Mouse (Mus musculus) brain, embryonic 14.5 days (tissue): ENCODE results near the gene Coro2b. TPM values are rescaled to one million over a fixed set of nuclear protein-coding genes. Genes with fewer than 3 reads are reported as not detected.
A peak's percentile ranks its signal among the peaks of the same experiment; 100 is the strongest.

Experiments used
- DNase-seq: peaks from one replicate; pipeline ENCODE4 v3.0.0-alpha.2; 2011; ENCODE audit warnings: low read depth
- CTCF ChIP-seq: fragments of 200-500 bp; IDR thresholded peaks from 2 replicates; pipeline ENCODE4 v1.5.1; 2012; ENCODE audit warnings: inconsistent platforms, mild to moderate bottlenecking, moderate library complexity, borderline replicate concordance; ENCODE audit not compliant: insufficient read depth, insufficient read length; ENCODE audit errors: extremely low read depth
- POLR2A ChIP-seq: fragments of 200-500 bp; IDR thresholded peaks from 2 replicates; pipeline ENCODE4 v1.6.1; 2012; ENCODE audit warnings: mild to moderate bottlenecking, inconsistent platforms, borderline replicate concordance; ENCODE audit not compliant: poor library complexity, insufficient read depth, insufficient read length, severe bottlenecking; ENCODE audit errors: extremely low read depth
- polyA plus RNA-seq: library from polyadenylated mRNA; depleted of rRNA; stranded (reverse); fragments of >200 nt; gene quantifications from 2 replicates; pipeline ENCODE4 v1.2.3, GENCODE M21; 2012

The Coro2b gene
- polyA plus RNA-seq, 1 experiment = 92.7 TPM

DNA sequence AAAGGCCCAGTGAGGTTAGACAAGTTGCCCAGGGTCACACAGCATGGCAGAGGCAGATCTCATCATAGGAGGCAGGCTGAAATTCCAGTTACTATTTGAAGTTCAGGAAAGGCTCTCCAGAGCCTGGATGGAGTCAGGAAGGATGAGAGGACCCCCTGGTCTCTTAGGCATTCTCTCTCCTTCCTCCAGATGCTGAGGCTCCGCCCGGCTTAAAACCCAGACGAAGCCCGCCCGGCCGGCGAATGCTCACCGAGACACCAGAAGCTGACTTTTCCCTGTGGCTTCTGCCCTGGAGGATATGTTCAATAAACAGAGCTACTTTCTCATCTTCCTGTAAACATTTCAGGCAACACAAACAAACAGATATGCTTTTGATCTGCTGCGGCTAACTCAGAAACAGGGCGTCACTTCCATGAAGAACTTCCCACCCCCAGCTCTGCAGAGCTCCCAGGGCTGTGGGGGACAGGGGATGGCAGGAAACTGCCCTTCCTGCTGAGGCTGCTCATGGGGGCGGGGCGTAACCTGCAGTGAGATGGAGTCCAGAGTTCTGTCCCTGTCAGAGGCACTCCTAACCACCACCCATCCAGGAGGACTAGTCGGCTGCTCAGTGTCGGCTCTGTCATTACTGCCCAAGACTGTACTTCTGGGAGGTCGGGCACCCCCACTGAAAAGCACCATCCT lies 13.9 kb downstream of the Coro2b start:
- DNase-seq = no peak
- no peak for TF ChIP-seq CTCF
- no peak for TF ChIP-seq POLR2A

DNA sequence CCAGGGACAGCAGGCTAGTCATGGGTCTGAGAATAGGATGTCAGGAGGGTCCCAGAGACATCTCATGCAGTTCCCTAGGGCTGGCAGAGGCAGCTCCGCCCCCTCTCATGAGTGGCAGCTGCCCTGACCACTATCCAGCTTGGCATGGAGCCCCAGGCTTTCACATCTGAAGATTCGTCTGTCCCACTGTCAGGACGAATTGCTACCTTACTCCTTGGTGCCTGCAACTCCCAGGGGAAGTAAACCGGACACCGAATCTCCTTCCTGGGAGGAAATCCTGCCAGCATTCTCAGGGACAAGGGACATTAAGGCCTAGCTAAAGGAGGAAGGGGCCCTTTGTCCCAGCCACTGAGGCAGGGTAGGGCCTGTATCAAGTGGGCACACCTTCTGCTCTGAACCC lies 14.6 kb downstream of the Coro2b start:
- TF ChIP-seq CTCF (no peak), POLR2A (no peak)
- DNase-seq = peak; percentile 64

DNA sequence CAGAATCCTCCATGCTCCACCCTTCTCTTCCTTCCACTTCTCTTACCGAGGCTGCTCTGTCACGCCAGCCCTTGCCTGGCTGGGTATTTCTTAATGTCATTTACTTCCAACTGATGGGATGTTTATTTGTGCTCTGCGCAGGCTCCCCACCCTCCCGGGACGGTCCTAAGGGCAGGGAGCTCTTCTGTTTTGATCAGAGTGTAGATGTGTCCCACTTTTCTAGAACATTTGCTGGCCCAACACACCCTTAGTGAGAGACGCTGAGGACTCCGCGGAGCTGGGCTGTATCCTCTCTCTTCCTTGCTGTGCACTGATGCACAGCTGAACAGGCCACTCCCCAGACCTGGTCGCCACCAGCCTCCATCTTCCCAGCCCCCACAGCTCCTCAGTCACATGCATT lies 15.3 kb downstream of the Coro2b start:
- no peak for DNase-seq
- TF ChIP-seq CTCF = no peak
- no peak for TF ChIP-seq POLR2A

DNA sequence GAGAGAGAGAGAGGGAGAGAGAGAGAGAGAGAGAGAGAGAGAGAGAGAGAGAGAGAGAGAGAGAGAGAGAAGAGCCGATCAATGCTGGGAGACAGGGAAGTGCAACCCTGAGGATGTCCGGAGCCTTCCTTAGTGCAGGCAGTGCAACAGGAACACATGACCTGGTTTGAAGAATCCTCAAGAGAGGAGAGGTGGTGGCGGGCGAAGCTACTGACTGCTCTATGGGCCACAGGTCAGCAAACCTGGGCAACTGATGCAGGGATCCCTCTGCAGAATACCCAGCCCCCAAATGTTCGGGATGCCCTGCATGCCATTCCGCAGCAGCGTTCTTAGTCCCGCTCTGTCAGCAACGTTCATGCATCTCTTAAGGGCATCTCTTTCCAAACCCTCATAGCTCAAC lies 15.9 kb downstream of the Coro2b start:
- TF ChIP-seq CTCF = no peak
- no peak for TF ChIP-seq POLR2A
- DNase-seq = no peak

DNA sequence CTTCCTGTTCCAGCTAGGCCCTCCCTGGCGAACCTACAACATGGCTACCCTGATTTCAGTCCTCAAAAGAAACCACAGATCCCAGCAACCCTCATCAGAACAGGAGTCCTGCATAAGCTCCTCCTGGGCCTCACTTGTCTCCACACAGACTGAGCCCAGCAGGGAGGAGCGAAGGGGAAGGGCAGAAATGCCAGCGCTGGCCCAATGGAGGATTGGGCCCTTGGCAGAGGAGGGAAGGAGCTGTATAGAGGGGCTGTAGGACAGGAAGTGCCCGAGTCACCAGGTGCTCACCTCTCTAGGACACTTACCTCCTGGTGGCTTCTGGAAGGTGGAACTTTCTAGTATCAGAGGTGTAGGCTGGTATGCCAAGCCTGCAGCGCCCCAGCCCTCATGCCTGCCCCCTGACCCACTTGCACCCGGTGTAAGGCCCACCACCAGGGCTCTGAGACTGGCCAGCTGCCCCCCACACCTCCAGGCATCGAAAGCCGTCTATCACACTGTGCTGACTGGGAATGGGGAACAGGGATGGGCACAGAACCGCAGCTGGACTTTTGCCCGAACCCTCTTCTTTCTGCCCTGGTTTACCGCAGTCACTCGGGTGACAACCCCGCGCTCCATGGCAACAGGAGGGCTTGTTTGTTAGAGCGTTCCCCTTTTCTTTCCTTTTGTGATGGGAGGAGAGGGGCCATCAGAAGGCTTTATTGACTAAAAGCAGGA lies 16.9 kb downstream of the Coro2b start:
- peak; percentile 55 for DNase-seq
- no peak for TF ChIP-seq POLR2A
- no peak for TF ChIP-seq CTCF

DNA sequence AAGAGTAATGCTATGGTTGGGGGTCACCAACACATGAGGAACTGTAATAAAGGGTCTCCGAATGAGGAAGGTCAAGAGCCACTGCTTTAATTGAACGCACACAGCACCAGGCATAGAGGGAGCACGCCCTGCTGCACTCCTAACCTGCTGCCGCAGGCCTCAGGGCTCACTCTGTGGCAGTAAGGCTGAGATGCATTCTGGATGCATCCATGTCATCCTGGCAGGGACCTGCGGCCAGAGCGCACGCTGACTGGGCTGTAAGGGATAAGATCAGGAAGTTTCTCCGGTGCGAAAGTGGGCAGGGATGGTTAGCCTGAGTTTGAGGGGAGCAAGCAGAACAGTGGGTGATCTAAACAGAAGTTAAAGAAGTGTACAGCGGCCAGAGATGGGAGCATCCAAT lies 17.5 kb downstream of the Coro2b start:
- TF ChIP-seq CTCF (no peak), POLR2A (no peak)
- DNase-seq = no peak

DNA sequence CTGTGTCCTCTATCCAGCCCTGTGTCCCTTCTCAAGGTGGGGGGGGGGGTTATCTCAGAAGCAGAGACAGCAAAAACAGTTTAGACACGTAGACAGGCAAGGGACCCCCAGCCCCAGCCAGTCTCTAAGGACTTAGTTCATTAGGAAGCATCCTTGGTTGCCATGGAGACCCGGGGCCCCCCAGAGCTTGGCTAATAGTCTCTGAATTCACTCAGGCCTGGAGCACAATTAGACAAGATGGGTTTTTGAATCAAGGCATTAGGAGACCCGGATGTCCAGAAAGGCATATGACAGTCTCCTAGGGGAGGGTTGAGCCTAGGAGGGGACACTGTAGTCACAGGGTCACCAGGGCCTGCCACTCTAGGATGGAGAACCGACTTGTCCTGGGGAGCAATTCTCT lies 18.3 kb downstream of the Coro2b start:
- TF ChIP-seq POLR2A (no peak), CTCF (no peak)
- DNase-seq = peak; percentile 80

DNA sequence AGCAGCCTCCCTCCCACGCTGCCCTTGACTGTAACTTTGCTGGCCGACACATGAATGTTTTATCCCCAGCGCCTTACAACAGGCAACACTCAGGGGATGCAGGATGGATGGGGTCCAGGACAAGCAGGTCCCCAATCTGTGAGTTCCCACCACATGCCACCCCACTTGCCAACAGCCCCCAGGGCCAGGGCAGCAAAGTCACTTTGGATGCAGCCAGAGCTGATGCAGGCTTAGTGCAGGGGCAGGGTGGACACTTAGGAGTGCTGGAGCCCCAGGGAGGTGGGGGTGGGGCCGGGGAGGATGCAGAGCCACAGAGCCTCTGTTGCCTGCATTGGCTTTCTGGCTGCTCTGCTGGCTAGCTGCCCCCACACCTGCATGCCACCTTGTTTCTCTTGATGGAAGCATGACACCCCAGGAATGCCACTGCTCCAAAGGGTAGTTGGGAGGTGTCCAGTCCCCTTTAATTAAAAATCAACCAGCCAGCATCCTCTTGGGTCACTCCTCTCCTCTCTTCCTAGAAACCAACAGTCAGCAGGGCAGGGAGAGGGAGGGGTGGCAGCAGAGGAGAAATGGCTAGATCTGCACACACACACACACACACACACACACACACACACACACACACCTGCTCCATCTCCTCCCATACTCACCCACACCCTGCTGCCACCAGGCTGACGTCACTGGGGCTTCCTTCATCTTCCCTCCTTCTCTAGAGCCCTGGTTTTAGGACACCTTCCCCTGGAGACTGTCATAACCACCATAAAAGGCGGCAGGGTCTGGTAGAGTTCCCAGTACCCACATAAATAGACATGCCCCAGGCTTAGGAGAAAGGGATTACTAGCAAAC lies 19.5 kb downstream of the Coro2b start:
- no peak for TF ChIP-seq POLR2A
- no peak for TF ChIP-seq CTCF
- DNase-seq = no peak

DNA sequence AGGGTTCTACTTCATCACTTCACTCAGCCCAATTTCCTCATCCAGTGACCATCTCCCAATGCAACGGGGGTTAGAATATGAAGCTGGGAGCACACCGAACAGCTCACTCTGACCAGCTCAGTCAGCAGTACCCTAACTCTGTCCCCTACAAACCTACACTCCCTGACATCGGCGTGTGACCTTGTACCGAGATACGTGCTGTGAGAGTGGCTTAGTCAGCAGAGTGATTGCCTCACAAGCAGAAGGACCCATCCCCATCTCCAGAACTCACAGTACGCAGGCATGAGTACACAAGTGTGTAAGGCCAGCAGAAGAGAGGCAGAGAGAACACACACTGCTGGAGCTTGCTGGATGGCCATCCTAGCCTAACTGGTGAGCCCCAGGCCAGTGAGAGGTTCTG lies 21.7 kb downstream of the Coro2b start:
- no peak for DNase-seq
- TF ChIP-seq CTCF (no peak), POLR2A (no peak)

DNA sequence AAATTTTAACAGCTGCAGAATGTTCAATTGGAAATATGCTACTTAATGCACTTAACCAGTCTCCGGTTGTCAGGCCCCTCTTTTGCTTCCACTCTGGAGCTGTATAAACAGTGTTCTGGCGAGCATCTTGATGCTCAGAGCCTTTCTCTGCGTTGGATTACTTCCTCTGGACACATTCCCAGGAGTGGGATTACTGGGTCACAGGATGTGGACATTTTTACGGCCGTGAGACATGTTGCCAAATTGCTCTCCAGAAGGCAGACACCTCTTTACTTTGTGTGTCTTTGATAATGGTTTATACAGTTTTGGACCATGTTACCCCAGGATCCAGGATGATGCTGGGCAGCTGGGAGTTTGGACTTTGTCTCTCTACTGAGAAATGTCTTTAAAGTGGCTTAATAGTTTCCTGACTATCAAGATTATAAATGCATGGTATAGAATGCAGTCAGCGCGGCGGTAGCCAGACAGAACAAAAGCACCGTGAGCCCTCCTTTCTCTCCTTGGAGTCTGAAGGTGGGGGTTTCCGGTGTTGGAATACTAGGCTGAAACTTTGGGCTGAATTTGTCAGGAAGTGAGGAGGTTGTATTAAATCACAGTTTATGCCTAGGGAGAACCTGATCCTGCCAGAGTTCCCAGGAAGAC lies 23.2 kb downstream of the Coro2b start:
- DNase-seq = peak; percentile 73
- TF ChIP-seq POLR2A = no peak
- TF ChIP-seq CTCF = no peak

DNA sequence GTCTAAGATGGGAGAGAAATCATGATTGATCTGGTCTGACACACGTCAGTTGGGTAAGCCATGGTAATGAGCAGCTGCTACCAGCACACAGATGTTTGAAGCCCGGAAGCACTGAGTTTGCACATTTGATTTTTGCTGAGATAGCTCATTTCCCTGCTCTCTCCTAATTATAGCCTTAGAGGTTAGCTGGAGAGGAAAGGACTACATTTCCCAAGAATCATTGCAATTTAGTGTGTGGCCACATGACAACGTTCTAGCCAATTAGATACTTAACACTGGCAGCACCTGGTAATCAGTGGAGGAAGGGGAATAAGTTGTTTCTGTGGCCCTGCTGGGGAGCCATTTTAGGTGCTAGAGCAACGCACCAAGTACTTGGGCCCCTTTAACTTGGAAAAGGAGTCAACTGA lies 26.3 kb downstream of the Coro2b start:
- peak; percentile 90 for DNase-seq
- TF ChIP-seq POLR2A (no peak), CTCF (no peak)

DNA sequence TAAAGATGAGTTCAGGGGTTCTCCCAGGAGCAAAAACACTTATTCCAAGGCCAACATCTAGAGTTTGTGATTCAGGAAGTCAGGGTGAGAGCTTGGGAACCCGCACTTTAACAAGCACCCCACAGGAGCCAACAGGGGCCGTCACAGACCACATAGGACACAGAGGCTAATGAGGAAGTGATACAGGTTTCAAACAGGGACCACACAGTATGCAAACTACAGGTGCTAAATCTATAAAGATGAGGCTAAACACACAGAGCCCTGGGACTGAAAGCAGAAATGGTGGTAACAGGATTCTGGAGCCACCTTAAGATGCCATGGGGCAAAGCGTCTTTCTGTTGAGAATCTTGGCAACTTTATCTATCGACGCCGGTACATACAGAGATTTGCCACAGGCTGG lies 27.2 kb downstream of the Coro2b start:
- no peak for DNase-seq
- TF ChIP-seq POLR2A = no peak
- TF ChIP-seq CTCF = no peak
